Mouse (Mus musculus) ES-Bruce4 (cell line): ENCODE results near the gene Ddx1.

ENCODE experiments used
- CTCF ChIP-seq: IDR thresholded peaks from one replicate; pipeline ENCODE4 v1.8.1; 2011; ENCODE audit warnings: low read depth, low read length
- EP300 ChIP-seq: IDR thresholded peaks from 2 replicates; pipeline ENCODE4 v1.6.1; 2011; ENCODE audit warnings: low read depth, low read length; ENCODE audit not compliant: insufficient read depth
- POLR2A ChIP-seq: IDR thresholded peaks from one replicate; pipeline ENCODE4 v1.8.1; 2011; ENCODE audit warnings: low read length; ENCODE audit not compliant: insufficient read depth

DNA sequence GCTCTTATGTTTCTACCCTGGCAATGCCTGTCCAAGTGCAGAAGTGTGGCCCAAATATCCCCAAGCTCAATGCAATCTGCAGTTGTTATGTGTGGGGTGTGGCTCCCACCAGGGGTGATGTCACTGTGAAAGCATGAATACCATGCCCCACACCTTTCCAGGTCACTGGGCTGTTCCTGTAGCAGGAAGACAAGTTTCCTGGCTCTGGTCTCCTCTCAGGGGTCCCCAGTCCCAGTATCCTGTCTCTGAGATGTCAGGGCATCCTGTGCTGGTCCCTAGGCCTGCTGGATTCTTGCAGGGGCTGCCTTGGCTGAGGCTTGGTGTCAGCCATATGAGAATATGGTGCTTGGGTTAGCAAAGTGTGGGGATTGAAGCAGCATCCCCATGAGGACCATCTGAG is 46.7 kb downstream of the Ddx1 start:
- TF ChIP-seq CTCF (no peak), POLR2A (no peak), EP300 (no peak)
